Mouse (Mus musculus): ENCODE data around the gene Pgam5.

Pgam5 gene

GRCm38 (mm10) chr5:110230401-110230779 lies 39.3 kb downstream of the Pgam5 start:
- no peak for DNase-seq (ENCODE audit: low spot score)

- no peak for DNase-seq (ENCODE audit: low spot score)
These were observed 42.3 kb downstream of the Pgam5 start for GRCm38 (mm10) chr5:110227336-110227883.

- DNase-seq (ENCODE audit: low spot score): no peak
These were observed 44.7 kb downstream of the Pgam5 start for GRCm38 (mm10) chr5:110225056-110225455.

- DNase-seq (ENCODE audit: low spot score): no peak
These were observed 47.0 kb downstream of the Pgam5 start for GRCm38 (mm10) chr5:110222757-110223156.

GRCm38 (mm10) chr5:110220331-110220730 lies 49.4 kb downstream of the Pgam5 start:
- DNase-seq (ENCODE audit: low spot score): no peak

- no peak for DNase-seq (ENCODE audit: low spot score)
These were observed 52.9 kb downstream of the Pgam5 start for GRCm38 (mm10) chr5:110216780-110217179.

GRCm38 (mm10) chr5:110211312-110211711 lies 58.4 kb downstream of the Pgam5 start:
- DNase-seq (ENCODE audit: low spot score): no peak

Data from lung, postnatal 25 days (tissue).